Mouse (Mus musculus) activated CD4-positive, CD25-positive, alpha-beta regulatory T cell, adult 4 months (primary cell): ENCODE results near the gene Acd. TPM values are rescaled to one million over a fixed set of nuclear protein-coding genes. Genes with fewer than 3 reads are reported as not detected.

ENCODE experiments used
- ATAC-seq: one replicate; pipeline ENCODE4 v1.8.0; 2017
- polyA plus RNA-seq, 2 experiments: library from polyadenylated mRNA; unstranded; fragments of 100-300 nt; shearing (Covaris generic); gene quantifications; one replicate each; pipeline ENCODE4 v1.2.1; 2017

Gene Acd
- polyA plus RNA-seq, 2 experiments from 2014 or later: 50.0 to 57.3 TPM

DNA sequence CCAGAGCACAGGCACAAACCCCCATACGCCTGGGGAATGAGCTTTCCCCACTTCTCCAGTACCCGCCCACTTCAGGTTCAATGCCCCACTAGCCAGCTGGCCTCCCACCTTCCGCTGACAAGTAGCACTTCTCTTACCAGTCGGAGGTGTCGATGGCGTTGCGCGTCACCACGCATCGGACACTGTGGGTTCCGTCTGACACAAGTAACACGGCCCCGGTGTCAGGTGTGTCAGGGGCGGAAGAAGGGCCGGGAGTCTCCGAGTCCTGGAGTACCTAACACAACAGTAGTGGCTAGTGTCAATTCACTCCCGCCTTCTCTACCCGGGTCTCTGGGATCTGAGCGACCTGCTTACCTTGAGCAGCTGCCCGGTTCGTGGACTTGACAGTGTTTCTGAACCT, 336 bp downstream of the Acd start:
- peak; percentile 66 for ATAC-seq

DNA sequence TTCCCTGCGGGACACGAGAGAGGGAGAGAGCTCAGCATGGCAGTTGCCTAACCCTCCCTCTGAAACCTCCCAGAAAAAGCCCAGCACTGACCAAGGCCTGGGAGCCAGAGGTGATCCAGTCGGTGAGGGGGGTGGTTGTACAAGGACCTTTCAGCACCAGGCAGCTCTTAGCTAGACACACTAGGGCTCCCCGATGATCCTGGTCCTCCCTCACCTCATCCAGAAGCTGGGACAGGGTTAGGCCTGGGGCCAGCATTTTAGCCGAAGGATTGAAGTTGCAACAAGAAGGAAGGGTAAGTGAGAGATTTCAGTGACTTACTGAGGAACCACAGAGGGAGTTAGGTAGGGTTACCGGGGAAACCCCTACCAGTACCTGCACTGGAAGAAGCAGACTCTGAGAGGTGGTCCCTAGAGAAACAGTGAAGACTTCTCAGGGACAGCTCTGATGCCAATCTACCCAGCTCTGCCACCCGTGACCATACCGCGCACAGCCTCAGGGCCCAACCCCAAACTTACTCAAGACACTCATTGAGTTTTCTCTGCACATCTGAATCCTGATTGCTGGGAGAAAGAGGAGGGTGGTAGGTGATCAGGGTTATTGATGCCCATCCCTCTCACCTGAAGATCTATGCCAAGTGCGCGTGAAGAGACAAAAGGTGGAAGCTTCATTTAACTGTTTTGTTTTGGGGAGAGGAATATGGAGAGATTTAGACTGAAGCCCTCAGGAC, 1.2 kb downstream of the Acd start:
- no peak for ATAC-seq

DNA sequence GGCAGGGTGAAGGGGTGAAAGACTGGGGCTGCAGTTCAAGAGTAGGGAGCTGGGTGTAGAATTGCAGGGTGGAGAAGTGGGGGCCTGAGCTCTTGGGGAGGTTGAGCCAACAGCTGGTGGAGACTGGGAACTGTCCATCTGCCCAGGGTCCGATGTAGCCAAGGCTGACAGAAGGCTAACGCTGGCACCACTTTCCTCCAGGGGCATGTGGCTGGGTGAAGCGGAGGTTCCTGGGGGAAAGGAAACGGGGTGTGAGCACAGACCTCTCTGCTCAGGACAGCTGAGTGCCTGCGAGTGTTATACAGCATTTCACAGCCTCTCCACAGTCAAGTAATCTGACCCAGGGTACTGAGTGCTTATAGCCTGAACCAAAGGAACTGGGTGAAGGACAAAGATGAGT, 2.2 kb downstream of the Acd start:
- ATAC-seq: no peak

DNA sequence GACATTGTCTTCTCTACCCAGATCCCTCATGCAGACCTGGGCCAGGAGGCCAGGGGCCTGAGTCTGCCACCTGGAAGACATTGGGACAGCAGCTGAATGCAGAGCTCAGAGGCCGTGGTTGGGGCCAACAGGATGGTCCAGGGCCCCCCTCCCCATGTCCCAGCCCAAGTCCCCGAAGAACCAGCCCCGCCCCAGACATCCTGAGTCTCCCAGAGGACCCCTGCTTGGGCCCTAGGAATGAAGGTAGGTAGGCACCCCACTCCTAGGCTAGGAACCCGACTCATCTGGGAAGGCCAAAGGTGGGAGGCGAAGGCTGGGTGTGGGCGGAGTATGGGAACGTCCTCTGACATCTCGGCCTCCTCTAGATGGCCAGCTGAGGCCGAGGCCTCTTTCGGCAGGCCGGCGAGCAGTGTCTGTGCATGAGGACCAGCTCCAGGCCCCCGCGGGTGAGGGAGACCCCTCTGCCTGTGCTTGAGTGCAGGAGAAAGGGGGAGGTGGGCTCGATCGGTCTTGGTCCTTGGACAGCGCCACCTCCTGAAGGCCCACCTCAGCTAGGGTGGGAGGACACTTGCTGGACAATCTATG, 3.6 kb downstream of the Acd start:
- ATAC-seq: no peak

DNA sequence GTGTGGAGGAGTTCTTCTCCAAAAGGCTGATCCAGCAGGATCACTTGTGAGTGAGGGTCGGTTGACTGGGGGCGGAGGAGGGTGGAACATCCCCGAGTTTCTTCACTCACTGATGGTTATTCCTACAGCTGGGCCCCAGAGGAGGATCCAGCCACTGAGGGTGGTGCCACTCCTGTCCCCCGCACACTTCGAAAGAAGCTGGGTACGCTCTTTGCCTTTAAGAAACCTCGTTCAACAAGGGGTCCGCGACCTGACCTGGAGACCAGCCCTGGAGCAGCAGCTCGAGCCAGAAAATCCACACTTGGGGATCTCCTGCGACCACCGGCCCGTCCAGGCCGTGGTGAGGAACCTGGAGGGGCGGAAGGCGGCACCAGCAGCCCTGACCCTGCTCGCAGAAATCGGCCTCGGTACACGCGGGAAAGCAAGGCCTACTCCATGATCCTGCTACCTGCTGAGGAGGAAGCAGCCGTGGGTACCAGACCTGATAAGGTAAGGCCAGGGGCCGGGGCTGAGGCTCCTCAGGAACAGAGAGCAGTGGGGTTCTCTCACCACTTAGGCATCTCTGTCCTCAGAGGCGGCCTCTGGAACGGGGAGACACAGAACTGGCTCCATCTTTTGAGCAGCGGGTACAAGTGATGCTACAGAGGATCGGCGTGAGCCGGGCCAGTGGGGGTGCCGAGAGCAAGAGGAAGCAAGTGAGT, 5.7 kb downstream of the Acd start:
- ATAC-seq: no peak

DNA sequence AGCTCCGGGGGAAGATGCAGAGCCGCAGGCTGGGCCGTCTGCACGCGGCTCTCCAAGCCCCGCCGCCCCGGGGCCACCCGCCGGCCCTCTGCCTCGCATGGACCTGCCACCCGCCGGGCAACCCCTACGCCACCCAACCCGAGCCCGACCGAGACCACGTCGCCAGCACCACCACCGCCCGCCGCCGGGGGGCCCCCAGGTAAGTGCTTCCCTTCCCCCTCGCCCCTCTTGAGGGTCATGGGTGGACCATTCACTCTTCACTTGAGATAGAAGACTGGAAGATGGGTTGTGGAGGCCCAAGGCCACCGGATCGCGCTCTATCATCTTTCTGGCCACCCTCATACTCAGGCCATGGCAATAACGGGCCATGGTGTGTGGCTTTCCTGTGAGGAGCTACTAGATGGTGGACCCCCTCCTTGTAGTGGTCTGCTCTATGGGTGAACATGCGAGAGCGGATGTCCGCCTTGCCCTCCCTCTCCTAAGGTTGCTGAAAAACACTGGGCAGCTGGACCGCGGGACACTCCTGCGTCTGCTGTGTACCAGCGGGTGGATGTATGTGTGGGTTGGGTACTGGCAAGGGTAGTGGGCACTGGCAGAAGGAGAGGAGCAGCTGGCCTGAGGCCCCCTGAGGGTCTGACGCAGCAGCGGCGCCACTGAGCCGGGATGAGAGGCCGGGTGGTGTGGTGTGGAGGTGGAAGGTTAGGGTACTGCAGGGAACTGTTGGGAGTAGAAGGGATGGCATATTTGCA, 6.7 kb downstream of the Acd start:
- no peak for ATAC-seq

DNA sequence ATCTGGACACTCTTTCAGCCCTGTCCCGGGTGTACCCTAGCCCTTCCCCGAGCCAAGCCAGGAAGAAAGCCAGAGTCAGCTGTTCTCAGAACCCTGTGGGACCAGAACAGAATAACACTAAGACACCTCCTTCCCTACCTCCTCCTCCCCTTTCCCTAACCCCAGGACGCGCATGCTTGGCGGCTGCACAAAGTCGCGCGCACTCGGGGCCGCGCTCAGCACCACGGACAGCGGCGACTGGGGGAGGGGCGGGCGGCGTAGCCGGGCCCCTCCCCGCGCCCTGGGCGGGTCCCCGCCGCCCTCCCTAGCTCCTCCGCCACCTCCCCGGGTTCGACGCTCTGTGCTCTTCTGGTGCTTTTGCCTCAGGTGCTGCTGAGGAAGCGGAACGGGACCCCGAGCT, 7.3 kb downstream of the Acd start:
- ATAC-seq: no peak

DNA sequence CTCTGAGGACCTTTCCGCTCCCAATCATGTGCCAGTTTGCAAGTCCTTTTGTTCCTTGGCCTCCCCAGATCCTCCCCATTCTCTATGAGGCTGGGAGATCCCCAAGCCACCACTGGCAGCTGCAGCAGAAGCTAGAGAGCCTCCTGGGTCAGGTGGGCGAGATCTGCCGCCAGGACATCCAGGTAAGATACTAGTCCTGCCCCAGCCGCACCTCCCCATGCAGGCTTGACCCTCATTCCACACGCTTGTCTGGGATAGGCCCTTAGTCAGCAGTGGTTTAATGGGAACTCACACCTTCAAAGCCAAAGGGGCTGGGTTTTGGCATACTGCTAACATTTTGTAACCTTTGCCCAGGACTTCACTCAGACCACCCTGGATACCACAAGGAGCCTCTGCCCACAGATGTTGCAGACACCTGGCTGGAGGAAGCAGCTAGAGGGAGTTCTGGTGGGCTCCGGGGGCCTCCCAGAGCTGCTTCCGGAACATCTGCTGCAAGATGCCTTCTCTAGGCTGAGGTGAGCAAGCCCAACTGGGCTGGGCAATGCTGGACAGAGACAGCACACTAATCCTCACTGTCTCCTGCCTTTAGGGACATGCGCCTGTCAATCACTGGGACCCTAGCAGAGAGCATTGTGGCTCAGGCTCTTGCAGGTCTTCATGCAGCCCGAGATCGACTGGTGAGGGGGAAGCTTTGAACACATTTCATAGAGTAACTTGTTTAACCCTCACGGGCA, 8.3 kb downstream of the Acd start:
- ATAC-seq: no peak

DNA sequence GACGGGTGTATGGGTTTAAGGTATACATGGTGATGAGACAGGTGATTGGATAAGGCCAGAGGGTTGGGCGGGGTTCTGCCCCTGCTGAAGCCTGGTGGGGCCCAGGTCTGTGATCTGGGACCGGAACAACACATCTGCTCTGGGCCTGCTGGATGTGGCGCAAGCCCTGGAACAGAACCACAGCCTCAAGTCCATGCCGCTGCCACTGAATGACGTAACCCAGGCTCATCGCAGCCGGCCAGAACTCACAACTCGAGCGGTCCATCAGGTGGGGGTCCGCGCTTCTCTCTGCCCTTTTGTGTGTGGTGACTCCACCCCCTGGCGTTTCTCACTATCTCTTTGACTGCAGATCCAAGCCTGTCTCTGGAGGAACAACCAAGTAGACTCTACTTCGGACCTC, 9.9 kb downstream of the Acd start:
- ATAC-seq: no peak

DNA sequence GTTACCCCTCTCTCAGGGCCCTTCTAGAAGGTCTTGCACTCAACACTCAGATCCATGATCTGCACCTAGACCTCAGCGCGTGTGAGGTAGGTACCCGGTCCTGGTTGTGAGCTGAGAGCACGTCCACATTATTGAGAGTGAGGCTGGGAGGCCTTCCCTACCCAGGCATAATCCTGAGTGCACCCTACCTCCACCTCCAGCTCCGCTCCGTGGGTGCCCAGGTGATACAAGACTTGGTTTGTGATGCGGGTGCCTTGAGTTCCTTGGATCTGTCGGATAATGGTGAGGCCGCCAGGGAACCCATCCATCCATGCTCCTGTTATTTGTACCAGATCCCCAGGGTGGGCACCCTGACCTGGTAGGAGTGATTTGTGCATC, 10.9 kb downstream of the Acd start:
- ATAC-seq: no peak

DNA sequence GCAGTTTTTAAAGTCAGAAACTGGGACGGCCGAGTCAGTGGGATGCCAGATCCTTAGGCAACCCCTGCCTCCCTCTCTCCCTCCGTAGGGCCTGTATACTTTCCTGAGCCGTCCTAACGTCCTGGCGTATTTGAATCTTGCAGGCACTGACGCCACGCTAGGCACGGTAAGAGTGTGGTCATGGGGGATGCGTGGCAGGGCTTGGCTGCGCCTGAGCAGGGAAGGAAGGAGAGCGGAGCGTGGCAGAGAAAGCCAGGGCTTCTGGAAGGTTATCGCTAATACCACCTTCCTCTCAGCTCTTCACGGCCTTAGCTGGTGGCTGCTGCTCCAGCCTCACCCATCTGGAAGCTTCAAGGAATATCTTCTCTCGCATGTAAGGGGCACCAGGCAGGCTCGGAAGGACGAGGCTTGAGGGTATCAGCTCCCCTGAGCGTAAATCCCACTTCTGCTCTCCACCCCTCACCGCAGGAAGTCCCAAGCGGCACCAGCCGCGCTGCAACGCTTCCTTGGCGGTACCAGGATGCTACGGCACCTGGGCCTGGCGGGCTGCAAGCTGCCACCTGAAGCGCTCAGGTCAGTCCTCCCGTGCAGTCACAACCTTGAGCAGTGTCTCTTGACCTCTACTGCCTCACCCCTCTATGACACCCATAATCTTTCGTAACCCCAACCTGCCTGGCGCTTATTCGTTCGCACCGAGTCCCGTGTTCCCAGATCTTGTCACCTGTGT, 11.5 kb downstream of the Acd start:
- ATAC-seq: no peak

DNA sequence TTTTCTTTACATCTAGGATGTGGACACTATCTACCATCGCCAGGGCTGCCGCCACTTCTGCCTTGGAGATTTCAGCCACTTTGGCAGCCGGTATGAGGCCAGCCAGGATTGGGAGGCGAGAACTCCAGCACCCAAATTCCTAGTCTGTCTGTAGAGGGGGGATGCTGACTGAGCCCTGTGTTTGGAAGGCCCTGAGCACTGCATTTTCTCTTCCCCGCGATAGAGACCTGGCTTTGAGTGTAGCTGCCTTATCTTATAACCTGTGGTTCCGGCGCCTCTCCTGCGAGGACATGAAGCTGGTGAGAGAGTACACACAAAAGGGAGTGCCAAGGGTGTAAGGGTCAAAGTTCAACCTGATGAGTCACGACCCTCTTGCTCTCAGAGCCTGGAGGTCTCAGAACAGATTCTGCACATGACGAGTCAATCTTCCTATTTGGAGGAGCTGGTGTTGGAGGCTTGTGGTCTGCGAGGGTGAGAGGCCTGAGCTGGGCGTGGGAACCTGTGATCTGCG, 12.6 kb downstream of the Acd start:
- no peak for ATAC-seq

DNA sequence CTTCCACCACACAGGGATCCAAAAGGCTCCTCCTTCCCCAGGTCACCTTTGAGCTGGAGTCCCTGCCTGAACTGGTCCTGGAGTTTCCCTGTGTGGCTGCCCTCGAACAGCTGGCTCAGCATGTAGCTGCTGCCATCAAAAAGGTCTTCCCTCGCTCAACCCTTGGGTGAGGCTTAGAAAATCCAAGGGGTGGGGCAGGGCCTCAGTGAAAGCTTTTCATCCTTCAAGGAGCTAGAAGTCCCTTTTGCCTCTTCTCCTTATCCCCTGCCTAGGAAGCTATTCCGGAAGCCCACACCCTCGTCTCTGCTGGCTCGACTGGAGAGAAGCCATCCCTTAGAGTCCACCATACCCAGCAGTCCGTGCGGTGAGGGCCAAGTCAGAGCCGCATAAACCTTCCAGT, 13.4 kb downstream of the Acd start:
- ATAC-seq: no peak

DNA sequence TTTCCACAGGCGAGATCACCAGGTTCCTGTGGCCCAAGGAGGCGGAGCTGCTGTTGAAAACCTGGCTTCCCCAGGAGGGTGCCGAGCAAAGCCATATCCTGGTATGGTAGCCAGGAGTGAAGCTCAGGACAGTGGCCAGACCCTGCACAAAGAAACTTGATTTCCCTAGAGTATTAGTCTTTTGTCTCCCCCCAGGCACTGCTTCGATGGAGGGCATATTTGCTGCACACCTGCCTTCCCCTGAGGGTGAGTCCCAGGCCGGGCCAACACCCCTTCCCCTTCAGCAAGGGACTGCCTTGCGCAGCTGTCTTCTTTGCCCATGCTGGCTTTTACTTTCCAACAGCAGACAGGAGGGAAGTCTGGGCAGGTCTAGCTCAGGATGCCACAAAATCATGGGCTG, 14.4 kb downstream of the Acd start:
- ATAC-seq: peak; percentile 7

DNA sequence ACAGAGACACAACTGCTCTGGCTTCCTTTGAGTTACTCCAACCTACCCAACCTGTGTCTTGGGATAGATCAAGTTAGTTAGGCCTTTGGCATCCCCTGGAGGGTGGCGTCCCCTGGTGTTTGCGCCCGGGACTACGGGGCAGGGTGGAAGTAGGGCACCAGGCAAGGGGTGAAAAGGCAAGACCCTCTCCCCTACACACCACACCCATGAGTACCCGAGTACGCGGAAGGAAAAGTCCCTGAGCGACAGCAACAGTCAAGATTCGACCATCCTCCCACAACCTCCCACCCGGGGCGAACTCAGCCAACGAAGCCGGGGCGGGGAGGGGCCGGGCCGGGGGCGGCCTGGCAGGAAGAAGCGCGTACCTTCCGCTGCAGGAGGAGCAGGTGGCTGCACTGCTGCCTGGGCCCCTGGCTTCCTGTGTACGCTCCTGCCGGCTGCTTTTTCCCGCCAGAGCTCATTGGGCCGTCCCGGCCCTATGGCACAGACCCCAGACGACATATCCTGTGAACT, 15.1 kb downstream of the Acd start, which contains the start of gene Carmil2:
Gene Carmil2 (plus strand): TSS at position 479 of the 513 bp plus-strand sequence.
- peak; percentile 85 for ATAC-seq

DNA sequence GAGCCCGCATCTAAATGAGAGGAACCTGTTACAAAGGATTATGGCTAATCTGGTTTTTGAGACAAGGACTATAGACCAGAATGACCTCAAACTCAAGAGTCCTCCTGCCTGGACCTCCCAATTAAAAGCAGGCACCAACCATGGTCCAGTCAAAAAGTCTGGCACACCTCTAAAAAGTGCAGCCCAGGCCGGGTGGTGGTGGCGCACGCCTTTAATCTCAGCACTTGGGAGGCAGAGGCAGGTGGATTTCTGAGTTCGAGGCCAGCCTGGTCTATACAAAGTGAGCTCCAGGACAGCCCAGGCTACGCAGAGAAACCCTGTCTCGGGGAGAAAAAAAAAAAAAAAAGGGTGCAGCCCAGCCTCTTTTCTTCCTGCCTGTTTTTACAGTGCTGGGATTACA, 15.6 kb downstream of the Acd start:
- no peak for ATAC-seq

DNA sequence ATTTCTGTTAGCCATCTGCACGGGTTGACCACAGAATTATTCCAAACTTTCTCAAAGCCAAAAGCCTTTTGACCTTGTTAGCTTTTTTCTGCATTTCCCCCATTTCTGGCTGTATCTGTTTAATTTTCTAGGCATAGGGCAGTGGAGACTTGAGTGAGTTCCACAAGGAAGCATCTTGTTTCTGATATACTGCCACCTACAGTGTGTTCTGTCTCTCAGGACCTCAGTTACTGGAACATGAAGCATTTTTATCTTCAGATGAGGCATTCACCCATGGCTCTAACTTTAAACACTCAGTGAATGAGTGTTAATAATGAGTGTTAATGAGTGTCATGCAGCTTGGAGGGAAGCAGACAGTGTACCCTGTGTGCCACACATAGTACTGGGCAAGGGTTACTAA, 23.0 kb downstream of the Acd start:
- ATAC-seq: no peak

DNA sequence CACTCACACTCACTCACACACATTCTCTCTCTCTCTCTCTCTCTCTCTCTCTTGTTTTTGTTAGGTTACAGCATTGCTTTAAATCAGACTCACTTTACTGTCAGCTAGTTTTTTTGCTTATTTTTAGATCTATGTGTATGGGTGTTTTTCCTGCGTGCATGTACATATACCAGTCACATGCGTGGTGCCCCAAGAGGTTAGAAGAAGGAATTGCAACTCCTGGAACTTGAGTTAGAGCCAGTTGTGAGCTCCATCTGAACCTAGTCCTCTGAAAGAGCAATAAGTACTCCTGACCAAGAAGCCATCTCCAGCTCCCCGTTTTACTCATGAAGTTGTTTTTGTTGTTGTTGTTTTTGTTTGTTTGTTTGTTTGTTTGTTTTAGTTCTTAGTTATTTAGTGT, 39.7 kb downstream of the Acd start:
- peak; percentile 57 for ATAC-seq

DNA sequence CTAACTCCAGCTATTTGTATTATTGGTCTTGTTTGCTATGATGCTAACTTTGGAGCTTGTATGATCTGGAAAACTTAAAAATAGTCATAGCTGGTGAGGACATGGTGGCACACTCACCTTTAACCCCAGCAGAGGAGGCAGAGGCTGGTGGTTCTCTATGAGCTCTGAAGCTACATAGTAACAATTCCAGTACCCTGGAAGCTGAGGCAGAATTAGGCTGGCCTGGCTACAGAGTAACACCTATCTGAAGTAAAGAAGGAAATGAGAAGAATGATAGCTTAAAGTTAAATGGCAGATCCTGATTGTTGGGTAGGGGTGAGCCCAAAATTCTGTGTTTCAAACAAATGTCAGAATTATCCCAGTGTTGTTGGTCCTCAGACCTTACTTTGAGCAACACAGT, 43.3 kb downstream of the Acd start:
- no peak for ATAC-seq

DNA sequence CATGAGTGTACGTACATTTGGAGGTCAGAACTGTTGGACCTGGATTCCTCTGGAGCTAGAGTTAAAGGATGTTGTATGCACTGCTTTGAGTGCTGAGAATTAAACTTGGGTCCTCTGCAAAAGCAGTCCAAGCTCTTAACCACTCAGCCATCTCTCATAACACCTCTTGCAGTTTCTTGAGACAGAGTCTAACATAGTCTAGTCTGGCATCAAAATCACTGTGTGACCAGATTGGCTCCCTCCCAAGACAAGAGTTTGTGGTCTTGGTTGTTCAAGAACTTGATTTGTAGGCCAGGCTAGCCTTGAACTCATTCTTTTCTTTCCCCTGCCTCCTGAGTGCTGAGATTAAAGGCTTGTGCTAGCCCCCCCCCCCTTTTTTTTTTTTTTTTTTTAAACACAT, 52.0 kb downstream of the Acd start:
- ATAC-seq: no peak
